Mouse (Mus musculus): ENCODE results near the gene Gpc6.

The Gpc6 gene

GRCm38 (mm10) chr14:117923667-117924066 lies 998.6 kb downstream of the Gpc6 start:
- DNase-seq (ENCODE audit: low read depth, low spot score): no peak

DNA sequence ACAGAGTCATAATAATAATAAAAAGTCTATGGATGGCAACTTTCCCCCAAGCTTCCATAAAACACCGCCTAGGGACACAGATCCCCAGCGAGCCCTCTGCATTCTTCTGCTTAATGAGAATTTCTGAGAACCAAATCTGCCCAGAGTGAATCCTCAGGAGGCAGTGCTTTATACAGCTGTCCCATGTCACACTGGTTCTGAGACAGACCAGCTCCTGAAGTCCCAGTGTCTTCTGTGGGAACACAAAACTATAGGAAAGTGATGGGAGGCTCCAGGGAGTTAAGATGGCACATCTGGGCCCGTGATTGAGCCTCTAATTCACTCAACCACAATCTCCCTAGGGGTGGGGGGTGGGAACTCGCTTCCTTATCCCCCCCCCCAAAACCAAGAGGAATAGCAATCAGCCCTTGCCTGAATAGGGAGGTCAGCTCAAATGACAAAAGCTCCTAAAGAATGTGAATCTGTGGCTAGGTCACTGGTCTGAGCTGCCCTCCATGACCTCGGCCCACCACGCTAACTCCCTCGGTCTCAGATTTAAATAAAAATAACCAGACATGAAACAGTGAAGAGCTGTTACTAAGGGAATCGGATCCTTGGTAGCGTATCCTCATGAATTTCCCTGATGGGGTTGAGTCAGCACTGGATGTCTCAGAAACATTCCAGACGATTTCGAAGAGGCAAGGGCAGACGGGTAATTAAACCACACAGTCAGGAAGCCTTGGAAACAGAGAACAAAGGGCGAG lies 1005.2 kb downstream of the Gpc6 start:
- no peak for DNase-seq (ENCODE audit: low read depth, low spot score)

DNA sequence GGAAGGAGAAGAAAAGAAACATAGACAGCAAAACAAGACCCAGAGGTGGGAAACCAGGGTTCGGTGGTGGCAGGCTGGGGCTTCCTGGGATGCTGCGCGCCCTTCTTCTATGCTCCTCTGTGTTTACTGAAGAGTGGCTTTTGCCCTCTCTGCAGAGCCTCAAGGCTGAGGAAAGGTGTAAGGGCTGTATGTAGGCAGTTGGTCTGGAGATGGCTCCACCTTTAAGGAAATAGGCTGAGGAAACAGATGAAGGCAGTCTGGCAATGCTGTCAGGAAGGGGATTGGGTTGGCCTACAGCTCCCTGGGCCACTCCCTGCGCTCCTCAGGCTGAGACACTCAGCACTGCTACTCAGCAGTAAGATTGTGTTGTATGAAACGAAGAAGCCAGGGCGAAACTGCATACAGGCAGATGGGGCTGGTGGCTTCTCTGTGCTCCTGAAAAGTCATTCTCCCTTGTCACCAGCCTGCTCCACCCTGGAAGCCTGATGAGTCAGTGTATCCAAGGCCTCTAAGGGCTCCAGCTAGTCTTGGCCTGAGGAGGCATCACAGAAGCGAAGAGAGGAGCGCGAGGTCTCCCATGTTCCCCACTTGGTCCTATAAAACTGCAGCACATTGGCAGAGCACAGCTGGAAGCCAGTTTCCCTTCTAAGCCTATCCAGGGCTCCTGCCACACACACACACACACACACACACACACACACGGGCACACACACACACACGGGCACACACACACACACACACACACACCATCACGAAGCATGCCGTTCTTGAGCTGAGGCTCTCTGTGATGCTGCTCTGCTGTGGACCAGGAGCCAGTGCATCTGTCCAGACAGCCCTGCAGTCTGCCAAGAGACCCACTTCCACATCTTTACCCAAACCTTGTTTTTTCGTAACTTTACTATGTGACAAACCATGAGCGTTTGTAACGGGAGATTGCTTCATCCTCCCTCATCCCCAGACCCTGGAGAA lies 1006.0 kb downstream of the Gpc6 start:
- no peak for DNase-seq (ENCODE audit: low read depth, low spot score)

DNA sequence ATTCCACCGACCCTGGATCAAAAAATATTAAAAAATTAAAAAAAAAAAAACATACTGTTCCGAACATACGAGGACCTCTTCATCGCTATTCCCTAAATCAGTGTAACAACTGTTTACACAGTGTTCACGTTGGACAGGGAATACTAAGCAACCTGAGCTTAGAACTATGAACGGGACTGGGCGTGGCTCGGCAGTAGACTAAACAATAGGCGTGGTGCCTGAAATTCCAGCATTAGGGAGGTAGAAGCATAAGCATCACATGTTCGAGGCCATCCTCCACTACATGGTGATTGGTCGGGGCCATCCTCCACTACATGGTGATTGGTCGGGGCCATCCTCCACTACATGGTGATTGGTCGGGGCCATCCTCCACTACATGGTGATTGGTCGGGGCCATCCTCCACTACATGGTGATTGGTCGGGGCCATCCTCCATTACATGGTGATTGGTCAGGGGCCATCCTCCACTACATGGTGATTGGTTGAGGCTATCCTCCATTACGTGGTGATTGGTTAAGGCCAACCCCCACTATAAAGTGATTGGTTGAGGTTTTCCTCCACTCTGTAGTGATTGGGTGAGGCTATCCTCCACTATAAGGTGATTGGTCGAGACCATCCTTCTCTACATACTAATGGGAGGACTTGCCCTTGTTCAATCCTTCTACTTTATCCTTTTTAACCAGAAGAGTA lies 1007.2 kb downstream of the Gpc6 start:
- no peak for DNase-seq (ENCODE audit: low read depth, low spot score)

DNA sequence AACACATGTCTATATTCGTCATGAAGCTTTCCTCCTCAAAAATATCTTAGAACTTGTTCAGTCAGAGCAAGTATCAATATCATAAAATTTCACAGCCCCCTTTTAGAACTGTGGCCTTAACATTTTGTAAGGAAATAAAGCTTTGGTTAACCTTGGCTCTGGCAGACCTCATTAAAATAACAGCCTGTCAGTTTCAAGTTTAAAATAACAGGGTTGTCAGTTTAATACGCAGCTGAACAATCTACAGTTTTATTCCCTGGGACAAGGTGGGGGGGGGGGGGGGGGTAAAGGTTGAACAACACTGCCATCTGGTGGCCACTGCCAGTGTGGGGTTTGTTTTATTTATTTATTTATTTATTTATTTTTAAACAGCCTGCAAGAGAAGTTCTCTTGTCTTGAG lies 1013.4 kb downstream of the Gpc6 start:
- DNase-seq (ENCODE audit: low read depth, low spot score): peak; percentile 59

- no peak for DNase-seq (ENCODE audit: low read depth, low spot score)
These were observed 1014.4 kb downstream of the Gpc6 start for GRCm38 (mm10) chr14:117939471-117939870.

- no peak for DNase-seq (ENCODE audit: low read depth, low spot score)
These were observed 1020.9 kb downstream of the Gpc6 start for GRCm38 (mm10) chr14:117945920-117946503.

DNA sequence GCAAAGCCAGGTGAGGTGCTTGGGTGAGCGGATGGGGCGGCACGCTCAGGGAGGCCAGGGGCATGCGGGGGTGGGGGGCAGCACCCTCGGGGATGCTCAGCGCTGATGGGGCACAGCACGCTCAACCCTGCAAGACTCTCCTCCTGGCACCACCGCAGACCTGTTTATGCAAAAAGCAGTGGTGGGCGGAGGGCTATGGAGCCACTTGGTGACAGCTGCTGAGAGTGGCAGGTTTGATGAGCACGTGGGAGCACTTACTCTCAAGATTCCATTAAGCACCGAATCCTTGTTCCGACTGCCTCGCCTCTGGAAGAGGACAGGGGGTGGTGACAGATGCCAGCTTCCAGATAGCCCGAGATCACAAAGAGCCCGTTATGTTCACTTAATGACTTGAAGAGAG lies 1026.2 kb downstream of the Gpc6 start:
- DNase-seq (ENCODE audit: low read depth, low spot score): no peak

DNA sequence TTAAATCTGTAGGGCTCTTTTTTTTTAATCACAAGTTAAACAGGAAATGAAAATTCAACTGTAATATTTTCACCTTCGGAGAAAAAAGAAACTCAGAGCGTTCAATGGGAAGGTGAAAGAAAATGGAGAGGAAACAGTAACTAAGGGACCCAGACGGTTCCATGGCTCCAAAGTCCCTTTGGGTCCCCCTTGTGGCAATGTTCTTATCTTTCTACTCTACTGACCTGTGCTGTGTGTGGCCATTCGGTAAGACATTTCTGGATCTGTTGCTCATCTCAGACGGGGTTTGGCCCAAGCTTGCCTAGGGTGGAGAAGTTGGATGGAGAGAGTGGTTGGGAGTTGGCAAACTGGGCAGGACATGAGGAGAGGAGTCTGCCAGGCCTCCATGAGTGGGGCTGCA lies 1026.6 kb downstream of the Gpc6 start:
- no peak for DNase-seq (ENCODE audit: low read depth, low spot score)

DNA sequence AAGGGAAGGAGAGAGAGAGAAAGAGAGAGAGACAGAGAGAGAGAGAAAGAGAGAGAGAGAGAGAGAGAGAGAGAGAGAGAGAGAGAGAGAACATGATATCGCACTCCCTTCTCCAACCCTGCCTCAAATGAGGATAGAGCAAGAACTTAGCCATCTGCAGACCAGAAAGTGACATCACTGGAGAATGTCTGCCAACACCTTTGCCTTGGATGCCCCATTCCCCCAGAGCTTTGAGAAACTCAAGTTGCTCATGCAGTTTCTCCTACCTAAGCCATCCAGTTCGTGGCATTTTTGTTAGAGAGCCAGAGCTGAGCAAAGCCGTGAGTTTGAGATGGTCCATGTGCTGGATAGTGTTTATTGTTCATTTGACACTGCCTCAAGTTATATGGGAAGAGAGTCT lies 1030.9 kb downstream of the Gpc6 start:
- no peak for DNase-seq (ENCODE audit: low read depth, low spot score)

DNA sequence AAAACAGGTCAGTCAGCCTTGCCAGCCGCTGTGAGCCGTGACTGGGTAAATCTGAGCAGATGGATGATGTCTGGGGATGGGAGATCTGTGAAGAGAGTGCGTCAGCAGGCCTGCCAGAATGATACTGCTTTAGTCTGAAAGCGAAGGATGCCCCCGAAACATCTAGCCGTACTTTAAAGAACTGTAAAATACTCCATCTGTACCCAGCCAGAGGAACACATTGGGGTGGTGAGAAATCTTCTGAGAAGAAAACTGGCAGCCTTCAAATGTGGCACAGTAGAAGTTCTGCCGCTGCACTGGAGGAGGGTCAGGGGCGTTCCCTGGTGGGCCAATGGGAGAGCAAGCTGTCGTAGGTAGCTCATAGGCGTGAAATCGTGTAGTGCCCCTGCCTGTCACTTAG lies 1033.3 kb downstream of the Gpc6 start:
- DNase-seq (ENCODE audit: low read depth, low spot score): no peak

DNA sequence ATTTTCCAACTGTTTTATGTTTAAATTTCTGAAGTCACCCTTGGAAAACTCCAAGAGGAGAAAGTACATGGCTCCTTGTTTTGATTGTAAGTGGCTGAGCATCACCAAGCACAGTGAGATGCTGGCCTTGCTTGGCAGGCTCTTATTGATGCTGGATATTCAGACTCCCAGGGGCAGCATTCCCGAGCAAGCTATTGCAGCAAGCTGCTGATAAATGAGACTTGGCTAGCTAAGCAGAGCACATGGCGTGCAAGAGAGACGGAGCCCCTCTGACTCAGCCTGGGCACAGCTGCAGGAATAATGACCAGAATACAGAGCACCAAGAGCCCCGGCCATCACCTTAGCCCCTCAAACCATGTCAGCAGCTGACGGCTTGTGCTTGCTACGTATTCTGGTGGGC lies 1036.2 kb downstream of the Gpc6 start:
- DNase-seq (ENCODE audit: low read depth, low spot score): no peak

DNA sequence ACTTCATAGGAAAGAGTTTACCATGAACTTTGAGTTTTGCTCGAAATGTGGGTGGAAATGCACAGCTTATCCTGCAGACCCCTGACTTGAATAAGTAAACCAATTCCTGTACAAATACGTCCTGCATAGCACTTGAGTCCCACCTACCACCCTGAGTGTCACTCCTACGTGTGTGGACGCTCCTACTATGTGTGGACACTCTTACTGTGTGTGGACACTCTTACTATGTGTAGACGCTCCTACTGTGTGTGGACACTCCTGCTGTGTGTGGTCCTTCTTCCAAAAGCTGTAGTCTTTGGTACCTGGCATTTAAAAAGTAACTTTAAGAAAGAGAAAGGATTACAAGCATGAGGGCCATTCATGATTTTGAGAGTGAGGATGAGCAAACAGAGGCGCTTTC lies 1036.7 kb downstream of the Gpc6 start:
- DNase-seq (ENCODE audit: low read depth, low spot score): no peak

- peak; percentile 21 for DNase-seq (ENCODE audit: low read depth, low spot score)
These were observed 1037.3 kb downstream of the Gpc6 start for GRCm38 (mm10) chr14:117962453-117962852.

DNA sequence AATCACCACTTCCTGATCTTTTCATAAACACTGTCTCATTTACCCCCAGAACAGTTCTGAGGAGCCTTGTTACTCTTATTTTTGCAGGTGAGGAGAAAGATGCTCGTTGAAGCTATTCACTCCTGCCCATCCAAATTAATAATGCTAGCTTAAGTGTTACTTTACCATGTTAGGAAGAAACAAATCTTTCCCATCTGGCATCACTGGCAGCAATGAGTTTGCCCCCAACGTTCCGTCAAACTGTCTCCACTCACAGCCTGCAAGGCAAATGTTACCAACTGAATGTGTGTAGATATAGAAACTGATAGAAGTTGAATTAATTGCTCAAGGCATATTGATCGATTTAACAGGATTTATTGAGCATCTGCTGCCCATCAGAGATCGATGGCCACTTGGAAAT lies 1047.5 kb downstream of the Gpc6 start:
- no peak for DNase-seq (ENCODE audit: low read depth, low spot score)

GRCm38 (mm10) chr14:117981532-117981931 lies 1056.4 kb downstream of the Gpc6 start:
- no peak for DNase-seq (ENCODE audit: low read depth, low spot score)

GRCm38 (mm10) chr14:117988444-117988843 lies 1063.3 kb downstream of the Gpc6 start:
- DNase-seq (ENCODE audit: low read depth, low spot score): no peak

DNA sequence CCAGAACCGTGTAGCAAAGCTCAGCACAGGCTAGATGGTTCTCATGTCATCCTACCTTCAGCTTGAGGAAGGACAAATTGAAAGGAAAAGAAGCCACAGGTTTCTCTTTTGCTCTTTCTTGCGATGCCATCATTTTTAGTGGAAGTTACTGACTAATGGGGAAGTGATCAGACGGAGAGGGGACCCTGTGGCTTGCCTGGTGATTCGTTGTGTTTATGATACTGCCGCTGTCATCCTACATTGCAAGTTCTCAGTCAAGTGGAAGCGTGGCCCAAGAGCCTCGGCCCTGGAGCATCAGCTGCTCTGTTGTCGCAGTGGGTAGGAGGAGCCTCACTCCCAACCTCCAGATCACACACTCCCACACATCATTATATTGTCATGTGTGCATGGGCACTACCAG lies 1065.1 kb downstream of the Gpc6 start:
- DNase-seq (ENCODE audit: low read depth, low spot score): no peak

GRCm38 (mm10) chr14:117992600-117993256 lies 1067.6 kb downstream of the Gpc6 start:
- no peak for DNase-seq (ENCODE audit: low read depth, low spot score)

GRCm38 (mm10) chr14:117993845-117994244 lies 1068.7 kb downstream of the Gpc6 start:
- DNase-seq (ENCODE audit: low read depth, low spot score): no peak

- DNase-seq (ENCODE audit: low read depth, low spot score): no peak
These were observed 1079.3 kb downstream of the Gpc6 start for GRCm38 (mm10) chr14:118004434-118004833.
